9 mouse cellular contexts compared by ENCODE assay signal in genomic region chr1:89400734-89401202, GRCm38 (mm10). TPM values are rescaled to one million over a fixed set of nuclear protein-coding genes. Genes with fewer than 3 reads are reported as not detected.
DNase-seq lines count a peak whose midpoint lies in the region; ATAC-seq lines count a peak whose summit lies in the region.
"Had no signal": no experiment of that assay in that cellular context is flagged by ENCODE, and none has a peak within 500 bp of the region (broad histone marks: within the 10 kb centered on the region; RNA-seq: fewer than 3 reads in every experiment).

No protein-coding gene starts in this region.

- ATAC-seq in embryonic facial prominence, embryonic 14.5 days (ENCODE audit: low read depth) = peak; percentile 63; the same call in 1 of the 2 replicates
- ATAC-seq in embryonic facial prominence, embryonic 15.5 days (ENCODE audit: insufficient number of reproducible peaks, low FRiP score, low TSS enrichment, low read depth) = peak; percentile 34; the same call in 1 of the 2 replicates
- ATAC-seq in neural tube, embryonic 11.5 days (ENCODE audit: insufficient read depth, low FRiP score, low TSS enrichment) = peak; percentile 90
- ATAC-seq in activated CD4-positive, CD25-positive, alpha-beta regulatory T cell, adult 4 months = no peak

- no peak overlapping the region for H3K4me3 ChIP-seq in embryonic facial prominence, embryonic 14.5 days (ENCODE audit: low read depth, low read length)
- H3K4me3 ChIP-seq in embryonic facial prominence, embryonic 10.5 days = no peak overlapping the region
- no peak overlapping the region for H3K4me3 ChIP-seq in embryonic facial prominence, embryonic 15.5 days (replicated peaks)
- H3K4me3 ChIP-seq in neural tube, embryonic 11.5 days (ENCODE audit: low read depth, low read length) = no peak overlapping the region

- no peaks in the 10 kb centered on the region for H3K27me3 ChIP-seq in embryonic facial prominence, embryonic 14.5 days (replicated peaks; ENCODE audit: control insufficient read depth, insufficient read depth, low read length)
- peaks cover 7% of the 10 kb centered on the region for H3K27me3 ChIP-seq in embryonic facial prominence, embryonic 10.5 days (replicated peaks; ENCODE audit: low read depth, poor library complexity, severe bottlenecking)
- H3K27me3 ChIP-seq in embryonic facial prominence, embryonic 15.5 days = no peaks in the 10 kb centered on the region
- H3K27me3 ChIP-seq in neural tube, embryonic 11.5 days (ENCODE audit: control insufficient read depth, insufficient read depth, low read length) = no peaks in the 10 kb centered on the region

- no peak overlapping the region for H3K9ac ChIP-seq in embryonic facial prominence, embryonic 14.5 days (ENCODE audit: low read depth, low read length)
- no peak overlapping the region for H3K9ac ChIP-seq in embryonic facial prominence, embryonic 15.5 days
- H3K9ac ChIP-seq in neural tube, embryonic 11.5 days (ENCODE audit: low read length) = 0 out of 2 replicates have a peak overlapping the region, but pooled peaks have one; percentile 1

- no peak overlapping the region for H3K4me2 ChIP-seq in embryonic facial prominence, embryonic 14.5 days (ENCODE audit: low read depth, low read length)
- H3K4me2 ChIP-seq in embryonic facial prominence, embryonic 15.5 days (replicated peaks) = no peak overlapping the region
- H3K4me2 ChIP-seq in neural tube, embryonic 11.5 days (ENCODE audit: low read depth) = 0 out of 2 replicates have a peak overlapping the region, but pooled peaks have one; percentile 1

- H3K27ac ChIP-seq in embryonic facial prominence, embryonic 14.5 days (replicated peaks; ENCODE audit: low read depth, low read length) = no peak overlapping the region
- no peak overlapping the region for H3K27ac ChIP-seq in embryonic facial prominence, embryonic 10.5 days (replicated peaks)
- no peak overlapping the region for H3K27ac ChIP-seq in embryonic facial prominence, embryonic 15.5 days (replicated peaks)
- peak overlapping the region; percentile 15; the same call in 1 of the 2 replicates for H3K27ac ChIP-seq in neural tube, embryonic 11.5 days (ENCODE audit: low read depth, low read length)
- H3K27ac ChIP-seq: kidney, postnatal 0 days had no signal

- no peaks in the 10 kb centered on the region for H3K4me1 ChIP-seq in embryonic facial prominence, embryonic 14.5 days (ENCODE audit: control insufficient read depth, insufficient read depth, low read length)
- H3K4me1 ChIP-seq in embryonic facial prominence, embryonic 10.5 days = peaks cover 16% of the 10 kb centered on the region
- H3K4me1 ChIP-seq in embryonic facial prominence, embryonic 15.5 days = no peaks in the 10 kb centered on the region
- H3K4me1 ChIP-seq in neural tube, embryonic 11.5 days (ENCODE audit: control insufficient read depth, insufficient read depth, low read length) = peaks cover 10% of the 10 kb centered on the region

- intact Hi-C loops in heart, postnatal 25 days (cut with DNase I) = no loop called here

- peak; percentile 23 for DNase-seq in embryonic facial prominence, embryonic 14.5 days (ENCODE audit: low spot score)
- DNase-seq in embryonic facial prominence, embryonic 10.5 days (ENCODE audit: low spot score) = no peak
- peak; percentile 71 for DNase-seq in layer of hippocampus, adult 9-11 months
- peak; percentile 75 for DNase-seq in neural tube, embryonic 11.5 days (ENCODE audit: low spot score)
- no peak for DNase-seq in heart, postnatal 25 days (ENCODE audit: low spot score)
- DNase-seq in adrenal gland, adult (ENCODE audit: inconsistent age in 2 of 2, low spot score in 1 of 2) = no peak

- no peaks in the 10 kb centered on the region for H3K36me3 ChIP-seq in embryonic facial prominence, embryonic 14.5 days (ENCODE audit: control insufficient read depth, insufficient read depth, low read length)
- no peaks in the 10 kb centered on the region for H3K36me3 ChIP-seq in embryonic facial prominence, embryonic 10.5 days (replicated peaks)
- H3K36me3 ChIP-seq in embryonic facial prominence, embryonic 15.5 days = no peaks in the 10 kb centered on the region
- H3K36me3 ChIP-seq in neural tube, embryonic 11.5 days (ENCODE audit: control insufficient read depth, insufficient read depth, low read length) = no peaks in the 10 kb centered on the region

- H3K9me3 ChIP-seq in embryonic facial prominence, embryonic 14.5 days (ENCODE audit: control insufficient read depth, low read length) = no peaks in the 10 kb centered on the region
- H3K9me3 ChIP-seq in embryonic facial prominence, embryonic 10.5 days = no peaks in the 10 kb centered on the region
- H3K9me3 ChIP-seq in embryonic facial prominence, embryonic 15.5 days (replicated peaks) = no peaks in the 10 kb centered on the region
- H3K9me3 ChIP-seq in neural tube, embryonic 11.5 days (ENCODE audit: control insufficient read depth, low read length) = no peaks in the 10 kb centered on the region

- 44% methylated on average over 10 of the region's 10 CpGs for WGBS in embryonic facial prominence, embryonic 14.5 days
- 36% methylated on average over 10 of the region's 10 CpGs for WGBS in embryonic facial prominence, embryonic 10.5 days
- 52% methylated on average over 10 of the region's 10 CpGs for WGBS in embryonic facial prominence, embryonic 15.5 days
- WGBS in neural tube, embryonic 11.5 days = 20% methylated on average over 10 of the region's 10 CpGs

RNA-seq across cellular contexts. Expression of gene Agap1, which starts 53.8 kb away (rescaled TPM):
- polyA plus RNA-seq in embryonic facial prominence, embryonic 14.5 days (2014; fragmentation: Nextera tagmentation; extraction: Ambion mirVana) = 19.9 and 20.2 TPM in 2 replicates
- 13.6 and 14.8 TPM in 2 replicates for polyA plus RNA-seq in embryonic facial prominence, embryonic 10.5 days (2016; fragmentation: Nextera tagmentation; extraction: Ambion mirVana)
- polyA plus RNA-seq in embryonic facial prominence, embryonic 15.5 days (2015; fragmentation: Nextera tagmentation; extraction: Ambion mirVana) = 13.4 and 14.5 TPM in 2 replicates
- polyA plus RNA-seq in neural tube, embryonic 11.5 days (2014; fragmentation: Nextera tagmentation; extraction: Ambion mirVana) = 31.1 and 34.1 TPM in 2 replicates
- total RNA-seq in heart, postnatal 25 days (2021) = 10 to 100 TPM; 62.8 to 65.5 TPM
- under 1 TPM; 0.04 to 0.05 TPM for polyA plus RNA-seq in activated CD4-positive, CD25-positive, alpha-beta regulatory T cell, adult 4 months (2017; shearing (Covaris generic))

Comparison
In these comparisons a context has a peak if more than half of its experiments do, and no peak if none do; other contexts are left out.
1. DNase-seq: peak in embryonic facial prominence, embryonic 14.5 days (single experiment), layer of hippocampus, adult 9-11 months (single experiment) and neural tube, embryonic 11.5 days (single experiment); none in embryonic facial prominence, embryonic 10.5 days (single experiment), heart, postnatal 25 days (single experiment) and adrenal gland, adult (0 of 2).
2. RNA of gene Agap1, which starts 53.8 kb away (polyA plus RNA-seq): 31.1 to 34.1 TPM in neural tube, embryonic 11.5 days, 19.9 to 20.2 TPM in embryonic facial prominence, embryonic 14.5 days, 13.6 to 14.8 TPM in embryonic facial prominence, embryonic 10.5 days and 13.4 to 14.5 TPM in embryonic facial prominence, embryonic 15.5 days; 0.04 to 0.05 TPM in activated CD4-positive, CD25-positive, alpha-beta regulatory T cell, adult 4 months; every median in the first group is over 10 times any median in the second.